Mouse (Mus musculus) testis, adult 2 months (tissue): ENCODE results near the gene Gm20388.

Experiments
- CTCF ChIP-seq: fragments of 200-500 bp; IDR thresholded peaks from 2 replicates; pipeline ENCODE4 v1.5.1; 2012; ENCODE audit warnings: low read depth, mild to moderate bottlenecking, inconsistent platforms, low read length, moderate library complexity; ENCODE audit not compliant: control insufficient read depth, insufficient read depth, insufficient replicate concordance
- POLR2A ChIP-seq: fragments of 200-500 bp; IDR thresholded peaks from 2 replicates; pipeline ENCODE4 v1.6.1; 2012; ENCODE audit warnings: low read depth, mild to moderate bottlenecking, inconsistent platforms, low read length, moderate library complexity; ENCODE audit not compliant: control insufficient read depth

- no peak for TF ChIP-seq CTCF
- no peak for TF ChIP-seq POLR2A
These were observed 2918.8 kb downstream of the Gm20388 start for GRCm38 (mm10) chr8:122829396-122829795.
